Mouse (Mus musculus): Measurements from ENCODE around the gene Palm.
A peak's percentile ranks its signal among the peaks of the same experiment; 100 is the strongest.

Gene Palm

DNA sequence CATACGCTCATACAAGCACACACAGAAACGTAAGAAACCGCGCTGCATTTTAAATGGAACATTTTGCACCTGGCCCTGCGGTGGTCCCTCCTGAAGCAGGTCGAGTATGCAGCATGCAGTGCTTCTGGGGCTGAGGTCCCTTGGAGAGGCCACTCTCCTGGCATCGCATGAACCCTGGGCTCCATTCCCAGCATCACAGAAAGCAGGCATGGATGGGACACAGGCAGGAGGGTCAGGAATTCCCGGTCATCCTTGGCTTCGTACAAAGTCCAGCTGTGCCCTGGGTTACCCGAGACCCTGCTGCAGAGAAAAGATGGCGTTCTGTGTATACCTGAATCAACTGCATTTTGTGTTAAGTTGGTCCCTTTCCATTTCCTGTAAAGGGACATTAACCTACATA, 7.1 kb downstream of the Palm start:
- DNase-seq = peak; percentile 48

- DNase-seq = peak; percentile 76
Measured at GRCm38 (mm10) chr10:79801837-79802236, 8.5 kb downstream of the Palm start.

GRCm38 (mm10) chr10:79802331-79802971, 9.1 kb downstream of the Palm start:
- DNase-seq = peak; percentile 88

- DNase-seq = peak; percentile 60
Measured at GRCm38 (mm10) chr10:79803716-79804323, 10.4 kb downstream of the Palm start.

DNA sequence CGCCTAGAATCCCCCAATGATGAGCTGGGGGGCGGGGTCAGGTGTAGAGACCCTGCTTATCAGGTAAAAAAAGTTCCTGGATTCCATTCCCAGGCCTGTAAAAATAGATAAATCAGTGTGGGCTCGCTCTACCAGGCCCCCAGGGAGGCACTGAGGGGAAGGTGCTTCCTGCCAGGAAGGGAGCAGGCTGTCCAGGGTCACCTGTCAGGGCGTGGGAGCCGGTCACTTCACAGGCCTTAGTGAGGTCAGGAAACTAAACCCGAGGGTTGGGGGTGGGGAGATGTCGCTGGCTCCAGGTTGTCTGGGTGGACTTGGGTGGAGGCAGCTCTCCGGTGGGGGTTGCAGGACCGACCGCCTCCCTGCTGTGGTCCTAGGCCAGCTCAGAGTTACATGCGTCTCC, 12.3 kb downstream of the Palm start:
- DNase-seq = peak; percentile 84

- DNase-seq = no peak
Measured at GRCm38 (mm10) chr10:79806331-79806730, 13.0 kb downstream of the Palm start.

DNA sequence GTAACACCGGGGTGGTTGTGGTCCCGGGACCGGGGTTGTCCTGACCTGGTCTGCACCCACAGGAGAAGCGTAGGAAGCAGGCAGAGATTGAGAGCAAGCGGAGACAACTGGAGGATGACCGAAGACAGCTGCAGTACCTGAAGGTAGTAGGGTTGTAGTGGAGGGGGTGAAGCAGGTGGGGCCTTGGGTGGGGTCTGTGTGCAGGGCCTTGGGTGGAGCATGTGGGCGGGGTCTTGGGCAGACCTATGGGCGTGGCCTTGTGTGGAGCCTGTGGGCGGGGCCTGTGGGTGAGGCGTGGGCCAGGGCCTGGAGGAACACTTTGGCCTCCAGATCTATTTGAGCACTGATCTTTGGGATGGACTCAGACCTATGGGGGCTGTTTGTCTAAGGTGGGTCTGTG, 13.6 kb downstream of the Palm start:
- DNase-seq = no peak

- DNase-seq = peak; percentile 80
Measured at GRCm38 (mm10) chr10:79807826-79808225, 14.5 kb downstream of the Palm start.

GRCm38 (mm10) chr10:79808728-79809127, 15.4 kb downstream of the Palm start:
- DNase-seq = peak; percentile 56

GRCm38 (mm10) chr10:79811736-79812637, 18.6 kb downstream of the Palm start:
- peak; percentile 88 for DNase-seq

- DNase-seq = peak; percentile 76
Measured at GRCm38 (mm10) chr10:79814271-79814842, 21.0 kb downstream of the Palm start.

DNA sequence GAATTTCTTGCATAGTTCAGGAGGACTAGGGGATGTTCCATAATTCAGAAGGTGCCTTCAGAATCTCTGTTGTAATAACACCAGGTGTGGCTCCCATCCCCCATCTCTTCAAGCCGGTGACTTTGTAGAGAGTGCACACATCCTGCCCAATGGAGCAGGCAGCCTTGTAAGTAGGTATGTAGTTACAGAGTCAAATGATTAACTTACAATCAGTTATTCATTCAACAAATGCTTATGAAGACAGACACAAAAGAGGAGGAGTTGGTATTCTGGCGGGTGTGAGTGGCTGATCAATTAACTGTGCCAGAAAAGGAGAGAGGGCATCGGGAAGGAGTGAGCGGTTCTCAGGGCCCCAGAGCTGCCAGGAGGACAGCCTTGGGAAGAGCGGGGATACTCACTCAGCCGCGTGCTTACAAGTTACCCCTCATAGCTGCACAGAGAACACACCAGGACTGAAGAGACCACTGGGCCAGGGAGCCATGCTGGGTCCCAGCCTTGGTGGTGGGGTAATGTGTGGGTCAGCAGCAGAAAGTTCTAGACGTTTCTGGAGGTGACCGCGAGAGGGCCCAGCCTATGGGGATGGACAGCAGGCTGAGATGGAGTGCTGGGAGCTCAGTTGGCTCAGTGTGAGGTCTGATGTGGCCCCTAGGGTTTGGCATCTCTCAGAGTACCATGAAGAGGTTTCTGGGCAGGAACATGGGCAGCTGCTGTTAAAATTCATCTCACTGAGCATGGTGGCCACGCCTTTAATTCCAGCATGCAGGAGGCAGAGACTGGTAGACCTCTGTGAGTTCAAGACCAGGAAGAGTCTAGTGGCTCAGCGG, 22.5 kb downstream of the Palm start:
- peak; percentile 86 for DNase-seq

DNA sequence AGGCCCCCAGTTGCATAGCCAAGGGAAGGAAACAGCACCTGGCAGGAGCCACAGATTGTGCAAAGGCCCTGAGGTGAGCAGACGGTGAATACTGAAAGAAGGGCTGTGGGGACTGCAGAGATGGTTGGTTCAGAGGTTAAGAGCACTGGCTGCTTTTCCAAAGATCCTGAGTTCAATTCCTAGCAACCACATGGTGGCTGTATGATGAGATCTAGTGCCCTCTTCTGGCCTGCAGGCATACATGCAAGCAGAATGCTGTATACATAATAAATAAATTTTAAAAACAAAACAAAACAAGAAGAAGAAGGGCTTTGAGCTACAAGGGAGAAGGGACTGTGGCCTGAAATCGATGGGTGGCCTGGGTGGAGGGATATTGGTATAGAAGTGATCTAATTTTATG, 23.7 kb downstream of the Palm start:
- no peak for DNase-seq

- DNase-seq = peak; percentile 8
Measured at GRCm38 (mm10) chr10:79818225-79818624, 24.9 kb downstream of the Palm start.

DNA sequence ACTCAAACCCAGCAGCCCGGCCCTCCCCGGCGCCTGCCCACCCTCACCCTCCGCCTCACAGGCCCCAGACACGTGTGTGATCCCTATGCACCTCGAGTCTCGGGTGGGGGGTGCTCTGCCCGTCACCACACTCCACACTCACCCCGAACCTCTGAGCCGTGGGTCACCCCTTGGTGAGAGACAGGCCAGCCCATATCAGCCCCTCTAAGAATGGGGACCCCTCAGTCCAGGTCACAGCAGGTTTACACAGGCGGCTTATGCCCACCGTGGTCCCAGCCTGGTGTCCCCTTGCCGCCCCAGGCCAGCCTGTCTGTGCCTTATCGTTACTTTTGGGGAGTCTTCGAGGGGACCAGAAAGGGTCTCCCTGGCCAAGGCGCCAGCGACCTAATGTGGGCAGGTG, 26.2 kb downstream of the Palm start:
- DNase-seq = peak; percentile 10

- DNase-seq = no peak
Measured at GRCm38 (mm10) chr10:79820277-79820676, 26.9 kb downstream of the Palm start.

DNA sequence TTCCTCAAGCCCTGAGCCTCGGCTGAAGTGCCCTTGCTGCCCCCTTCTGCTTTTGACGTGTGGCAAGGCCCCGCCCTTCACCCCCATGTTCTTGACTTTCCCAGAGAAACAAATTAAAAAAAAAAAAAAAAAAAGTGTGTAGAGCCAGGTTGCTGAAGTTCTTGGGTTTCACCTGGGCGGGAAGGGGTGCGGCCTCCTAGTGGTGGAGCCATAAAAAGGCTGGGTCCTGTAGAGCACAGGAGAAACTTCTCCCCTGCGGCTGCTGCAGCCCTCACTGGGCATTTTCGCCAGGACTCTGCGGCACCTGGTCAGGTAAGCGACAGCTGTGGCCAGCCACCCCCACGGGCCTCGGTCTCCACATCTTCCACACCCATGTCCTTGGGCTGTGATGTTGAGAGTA, 27.4 kb downstream of the Palm start, which contains the start of gene Misp:
TSS of gene Misp (plus strand) at position 208 of the 400 bp plus-strand sequence.
- peak; percentile 73 for DNase-seq

DNA sequence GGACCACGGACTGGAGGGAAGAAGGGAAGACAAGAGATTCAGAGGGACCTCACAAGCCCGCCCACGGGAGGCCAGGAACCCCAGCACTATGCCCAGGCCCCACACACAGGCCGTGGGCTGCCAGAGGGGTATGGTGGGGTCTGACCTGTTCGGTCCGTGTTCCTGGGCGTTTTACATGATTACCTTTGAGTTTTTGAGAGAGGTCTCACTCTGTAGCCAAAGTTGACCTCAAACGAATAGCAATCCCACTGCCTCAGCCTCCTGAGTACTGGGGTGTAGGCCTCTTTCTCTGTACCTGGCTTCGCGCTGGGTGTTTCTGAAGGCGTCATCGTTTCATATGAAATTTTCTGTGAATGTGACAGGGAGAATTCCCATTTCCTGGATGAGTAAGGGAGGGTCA, 28.4 kb downstream of the Palm start:
- no peak for DNase-seq

DNA sequence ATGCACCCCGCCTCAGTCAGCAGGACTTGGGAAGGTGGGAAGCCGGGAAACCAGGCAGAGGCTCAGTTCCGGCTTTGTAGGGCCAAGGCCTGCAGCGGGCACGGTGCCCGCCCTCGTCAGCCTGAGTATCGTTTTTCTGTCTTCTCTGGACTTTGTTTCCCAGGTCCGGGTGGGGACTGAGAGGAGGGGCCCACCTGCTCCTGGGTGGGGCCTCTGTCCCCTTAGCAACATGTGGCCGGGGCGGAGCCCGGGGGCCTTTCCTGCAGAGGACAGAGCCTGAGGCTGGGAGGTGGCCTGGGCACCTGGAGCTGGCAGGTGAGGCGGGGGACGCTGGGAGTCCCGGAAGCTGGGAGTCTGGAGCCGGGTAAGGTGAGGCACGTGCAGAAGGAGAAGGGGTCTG, 29.0 kb downstream of the Palm start:
- DNase-seq = peak; percentile 87

GRCm38 (mm10) chr10:79823011-79823410, 29.6 kb downstream of the Palm start:
- no peak for DNase-seq

GRCm38 (mm10) chr10:79824413-79824812, 31.0 kb downstream of the Palm start:
- no peak for DNase-seq

DNA sequence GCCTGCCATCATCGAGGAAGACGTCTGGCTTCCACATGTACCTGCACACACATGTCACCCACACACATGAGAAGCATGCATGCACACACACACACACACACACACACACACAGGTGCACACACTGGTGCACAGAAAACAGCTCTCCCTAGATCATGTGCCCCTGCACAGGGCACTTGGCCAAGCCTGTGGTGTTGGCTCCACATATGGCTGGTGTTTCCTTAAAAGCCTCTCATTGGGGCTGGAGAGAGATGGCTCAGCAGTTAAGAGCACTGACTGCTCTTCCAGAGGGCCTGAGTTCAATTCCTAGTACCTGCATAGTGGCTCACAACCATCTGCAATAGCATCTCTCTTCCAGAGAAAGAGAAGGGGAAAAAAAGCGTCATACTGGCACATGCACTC, 38.2 kb downstream of the Palm start:
- no peak for DNase-seq
